Mouse (Mus musculus) thymus, postnatal 14 days (tissue): ENCODE data around the gene Dlst.
A peak's percentile ranks its signal among the peaks of the same experiment; 100 is the strongest.

Experiments
- DNase-seq: peaks from one replicate; pipeline ENCODE4 v3.0.0; 2021

Gene Dlst

GRCm38 (mm10) chr12:85153011-85153410 lies 42.4 kb downstream of the Dlst start:
- no peak for DNase-seq

DNA sequence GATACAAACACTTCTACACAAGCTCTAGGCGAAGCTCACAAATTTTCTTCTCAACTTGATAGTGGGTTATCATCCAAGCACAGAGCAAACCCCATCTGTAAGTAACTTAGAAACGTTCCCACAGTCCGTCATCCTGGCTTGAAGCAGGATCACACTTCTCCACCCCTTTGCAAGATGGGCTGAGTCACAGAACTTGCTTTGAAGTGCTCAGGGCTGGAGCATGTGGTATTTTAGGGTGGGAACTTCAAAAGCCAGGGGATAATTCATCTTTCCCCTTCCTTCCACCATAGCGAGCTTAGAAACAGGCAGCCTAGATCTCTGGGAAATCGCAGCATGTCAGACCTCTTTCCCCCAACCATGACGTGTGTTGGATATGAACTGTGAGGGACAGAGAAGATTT lies 45.7 kb downstream of the Dlst start:
- no peak for DNase-seq

DNA sequence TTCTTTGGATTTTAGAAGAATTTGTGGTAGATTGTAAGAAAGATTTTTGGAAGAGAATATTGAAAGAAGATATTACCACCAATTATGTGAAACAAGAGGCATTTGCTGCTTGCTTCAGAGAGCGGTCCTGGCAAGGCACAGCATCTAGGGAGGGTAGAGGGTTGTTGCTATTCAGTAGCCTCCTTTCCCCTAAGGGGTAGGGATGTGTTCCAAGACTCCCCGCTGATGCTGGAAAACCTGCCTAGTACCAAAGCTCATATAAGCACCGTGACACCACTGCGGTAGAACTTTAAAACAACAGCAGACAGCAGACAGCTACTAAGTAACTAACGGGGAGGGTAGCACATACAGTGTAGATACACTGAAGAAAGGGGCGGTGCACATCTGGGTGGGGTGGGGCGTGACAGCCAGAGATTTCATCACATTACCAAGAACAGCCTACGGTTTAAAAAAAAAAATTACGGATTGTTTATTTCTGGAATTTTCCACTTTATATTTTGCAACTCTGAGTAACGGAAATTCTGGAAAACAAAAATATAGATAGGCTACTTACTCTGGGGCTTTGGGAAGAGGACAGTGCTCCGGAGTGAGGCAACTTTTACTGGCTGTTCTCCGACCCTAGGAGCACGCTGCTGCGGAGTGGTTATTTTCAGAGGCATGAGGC lies 47.3 kb downstream of the Dlst start:
- no peak for DNase-seq

DNA sequence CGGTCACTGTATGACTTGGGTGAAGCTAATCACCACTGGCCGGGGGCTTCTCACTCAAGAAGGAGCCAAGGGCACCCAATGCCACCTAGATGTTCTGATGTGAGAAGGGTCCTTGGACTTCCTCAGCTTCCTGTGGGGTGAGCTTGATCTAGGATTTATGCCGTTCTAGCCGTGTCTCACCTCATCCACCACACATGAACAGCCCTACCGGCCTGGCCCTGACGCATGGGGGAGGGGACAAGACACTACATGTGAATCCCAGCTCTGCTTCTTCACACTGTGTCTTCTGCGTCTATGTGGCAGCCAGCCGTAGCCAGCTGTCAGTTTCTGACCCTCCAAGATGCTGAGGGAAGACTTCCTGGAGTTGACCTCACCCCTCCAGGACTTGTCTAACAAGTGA lies 48.2 kb downstream of the Dlst start:
- no peak for DNase-seq

GRCm38 (mm10) chr12:85159592-85159991 lies 49.0 kb downstream of the Dlst start:
- DNase-seq = no peak

- no peak for DNase-seq
Measured at GRCm38 (mm10) chr12:85164996-85165395, 54.4 kb downstream of the Dlst start.

GRCm38 (mm10) chr12:85166631-85167030 lies 56.0 kb downstream of the Dlst start:
- no peak for DNase-seq

DNA sequence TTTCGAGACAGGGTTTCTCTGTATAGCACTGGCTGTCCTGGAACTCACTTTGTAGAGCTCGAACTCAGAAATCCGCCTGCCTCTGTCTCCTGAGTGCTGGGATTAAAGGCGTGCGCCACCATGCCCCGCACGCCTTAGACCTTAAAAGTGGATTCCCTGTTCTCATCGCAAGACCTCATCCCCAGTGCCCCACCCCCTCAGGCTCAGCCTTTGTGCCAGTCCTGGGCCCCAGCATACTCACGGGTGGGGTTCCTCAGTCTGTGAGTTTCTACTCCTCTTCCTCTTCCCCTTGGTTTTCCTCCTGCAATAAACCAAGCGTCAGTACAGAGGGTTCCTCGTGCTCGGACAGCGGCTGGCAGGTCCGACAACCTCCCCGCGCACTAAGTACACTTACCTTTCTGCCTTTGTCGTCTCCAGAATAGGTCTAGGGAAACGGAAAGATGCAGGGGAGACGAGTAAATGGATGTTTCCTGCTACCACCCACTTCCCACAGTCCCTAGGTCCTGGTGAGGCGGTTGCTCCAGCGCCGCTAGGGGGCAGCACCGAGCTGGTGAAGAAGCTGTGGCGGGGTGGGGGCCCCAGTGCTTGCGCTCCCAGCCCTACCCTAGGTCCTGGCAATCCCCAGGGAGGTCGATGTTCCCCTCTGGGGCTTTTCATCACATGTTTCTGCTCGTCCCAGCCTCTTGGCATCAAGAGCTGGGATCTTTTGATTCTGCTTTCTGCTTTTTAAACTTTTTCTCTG lies 58.7 kb downstream of the Dlst start:
- DNase-seq = peak; percentile 94

- no peak for DNase-seq
Measured at GRCm38 (mm10) chr12:85169877-85170276, 59.2 kb downstream of the Dlst start.

- no peak for DNase-seq
Measured at GRCm38 (mm10) chr12:85170284-85170947, 59.8 kb downstream of the Dlst start.

DNA sequence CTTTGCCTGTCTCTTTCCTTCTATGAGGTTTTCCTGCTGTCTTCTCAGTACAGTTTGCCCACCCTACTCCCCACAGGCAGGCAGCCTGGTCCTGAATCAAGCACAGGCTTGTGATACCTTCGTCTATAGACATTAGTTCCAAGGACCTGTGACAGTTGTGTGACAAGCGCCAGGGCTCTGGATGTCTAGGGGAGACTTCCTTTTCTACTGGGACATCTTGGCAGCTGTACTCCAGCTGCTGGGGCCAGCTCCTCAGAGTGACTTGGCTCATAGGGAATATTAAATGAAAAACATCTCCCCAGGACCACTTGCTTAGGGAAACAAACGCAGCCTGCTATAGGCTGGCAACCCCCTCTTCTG lies 60.3 kb downstream of the Dlst start:
- no peak for DNase-seq

GRCm38 (mm10) chr12:85174016-85174415 lies 63.4 kb downstream of the Dlst start:
- DNase-seq = no peak

GRCm38 (mm10) chr12:85175087-85175675 lies 64.5 kb downstream of the Dlst start:
- DNase-seq = no peak

DNA sequence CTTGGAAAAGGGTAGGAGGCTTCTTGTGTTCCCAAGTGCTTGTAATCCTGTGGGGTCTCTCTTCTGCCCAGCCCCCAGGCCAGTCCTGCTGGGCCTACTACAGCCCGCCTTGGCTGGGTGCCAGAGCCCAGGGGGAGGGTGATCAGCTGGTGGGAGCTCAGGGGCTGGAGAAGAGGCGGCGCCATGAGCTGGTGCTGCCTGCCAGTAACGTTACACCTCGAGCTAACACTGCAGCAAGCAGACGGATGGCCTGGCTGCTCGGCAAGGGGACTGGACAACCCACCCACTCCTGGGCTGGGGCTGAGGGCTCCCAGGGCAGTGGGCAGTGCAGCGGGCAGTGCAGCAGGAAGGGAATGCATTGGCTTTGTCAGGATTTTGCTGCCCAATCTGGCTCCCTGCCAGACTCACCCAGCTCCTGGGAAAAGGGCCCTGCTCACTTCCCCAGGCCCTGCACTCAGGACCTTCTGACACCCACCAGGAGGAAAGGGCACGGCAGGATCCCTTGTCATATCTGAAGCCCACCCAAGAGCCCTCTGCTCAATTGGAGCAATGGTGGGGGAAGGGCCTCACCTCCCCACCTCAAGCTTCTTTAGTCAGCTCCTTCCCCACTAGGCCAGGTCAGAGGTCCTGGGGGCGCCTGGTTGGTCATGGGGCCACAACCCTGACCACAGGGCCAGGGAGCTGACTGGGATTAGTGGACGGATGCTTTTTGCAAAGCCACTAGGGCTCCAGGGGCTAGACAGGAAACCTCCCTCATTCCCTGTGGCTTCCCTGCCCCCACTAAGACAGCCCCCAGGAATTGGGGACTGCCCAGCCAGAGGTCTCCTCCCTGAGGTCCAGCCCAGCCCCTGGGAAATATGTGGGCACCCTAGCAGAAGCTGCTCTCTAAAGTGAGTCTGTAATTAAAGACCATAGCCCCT lies 65.6 kb downstream of the Dlst start:
- DNase-seq = no peak

- peak; percentile 69 for DNase-seq
Measured at GRCm38 (mm10) chr12:85176846-85177523, 66.4 kb downstream of the Dlst start.

DNA sequence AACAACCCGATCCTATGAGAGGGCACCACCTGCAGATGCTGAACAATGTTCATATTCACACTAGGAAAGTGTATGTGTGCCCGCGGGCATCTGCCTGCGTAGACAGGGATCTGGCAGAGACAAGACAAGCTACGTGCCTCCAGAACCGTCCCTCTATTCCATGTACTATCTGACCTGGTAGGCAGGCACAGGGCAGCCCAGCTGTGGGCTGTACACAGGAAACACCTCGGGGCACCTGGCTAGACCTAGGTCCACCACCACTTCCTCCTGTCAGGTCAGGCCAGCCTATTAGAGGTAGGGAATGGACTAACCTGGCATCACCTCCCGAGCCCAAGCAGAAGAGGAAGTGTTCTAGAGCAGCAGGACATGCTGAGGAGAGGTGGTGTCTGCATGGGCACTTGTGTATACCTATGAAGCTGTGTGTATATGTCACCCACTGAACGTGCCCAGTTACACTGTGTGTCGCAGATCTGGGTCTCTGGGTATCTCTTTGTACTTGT lies 67.2 kb downstream of the Dlst start, which contains the start of gene Pgf:
Pgf (minus strand) TSS at position 51 of the 500 bp plus-strand sequence.
- no peak for DNase-seq

GRCm38 (mm10) chr12:85178294-85178693 lies 67.7 kb downstream of the Dlst start:
- DNase-seq = no peak

GRCm38 (mm10) chr12:85181475-85182344 lies 71.1 kb downstream of the Dlst start:
- DNase-seq = no peak

GRCm38 (mm10) chr12:85182345-85182643 lies 71.7 kb downstream of the Dlst start:
- no peak for DNase-seq

DNA sequence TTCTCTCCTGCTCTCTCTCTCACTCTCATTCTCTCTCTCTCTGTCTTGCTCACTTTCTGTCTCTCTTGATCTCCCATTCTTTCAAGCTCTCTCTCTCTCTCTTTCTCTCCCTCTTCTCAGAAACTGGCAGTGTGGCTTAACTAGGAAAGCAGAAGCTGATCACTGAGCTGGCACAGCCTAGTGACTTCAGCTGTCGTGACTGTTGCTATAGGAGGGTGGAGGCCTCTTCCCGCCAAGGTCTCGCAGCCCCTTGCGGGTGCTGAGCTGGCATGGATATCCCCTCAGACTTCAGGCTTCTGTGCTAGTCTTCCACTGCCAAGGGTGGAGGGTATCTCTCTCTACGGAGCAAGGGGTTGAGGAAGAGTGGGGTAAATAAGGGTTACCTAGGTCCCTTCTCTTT lies 72.3 kb downstream of the Dlst start:
- DNase-seq = no peak

DNA sequence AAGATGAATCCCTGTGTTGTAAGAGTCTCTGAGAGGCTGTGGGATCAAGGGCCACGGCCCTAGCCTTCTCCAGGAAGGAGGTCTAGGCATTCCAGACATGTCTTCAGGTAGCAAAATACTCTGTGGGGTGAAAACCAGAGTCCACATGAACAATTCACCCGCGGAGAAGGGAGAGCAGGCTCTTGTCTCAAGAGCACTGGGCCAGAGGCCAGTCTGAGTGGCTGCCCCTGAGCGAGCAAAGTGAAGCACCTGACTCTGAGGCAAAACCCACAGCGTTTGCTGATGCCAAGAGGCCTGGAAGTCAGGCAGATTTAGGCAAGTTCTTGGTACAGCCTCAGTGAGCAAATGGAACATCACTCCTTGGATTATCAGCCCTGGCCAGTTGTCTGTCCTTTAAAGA lies 73.5 kb downstream of the Dlst start:
- no peak for DNase-seq
